Mouse (Mus musculus): ENCODE measurements around the gene Cnksr1. TPM values are rescaled to one million over a fixed set of nuclear protein-coding genes. Genes with fewer than 3 reads are reported as not detected.

Cnksr1 gene
- total and polyA plus RNA-seq, 2 experiments from 2014 or later: 0.25 to 0.26 TPM

GRCm38 (mm10) chr4:134257198-134258009 lies 19.2 kb upstream of the Cnksr1 start:
- WGBS: 16% methylated on average over 11 of the region's 11 CpGs
- Histone ChIP-seq H3K27ac (no peak overlapping the region), H3K9ac (replicated peaks; ENCODE audit: low read length) (no peak overlapping the region), H3K4me3 (ENCODE audit: low read length) (no peak overlapping the region), H3K4me2 (ENCODE audit: low read depth, low read length) (no peak overlapping the region), H3K27me3 (ENCODE audit: insufficient read depth, low read length) (peaks cover 8% of the 10 kb centered on the region), H3K4me1 (ENCODE audit: insufficient read depth, low read length) (no peaks in the 10 kb centered on the region), H3K36me3 (ENCODE audit: insufficient read depth, low read length) (no peaks in the 10 kb centered on the region), H3K9me3 (ENCODE audit: low read length) (no peaks in the 10 kb centered on the region)
- ATAC-seq (no peak), DNase-seq (ENCODE audit: low spot score) (no peak)
- no peak for TF ChIP-seq CTCF (IDR thresholded peaks at IDR 0.05; ENCODE audit: low read depth)

- H3K36me3 ChIP-seq (ENCODE audit: insufficient read depth, low read length): no peaks in the 10 kb centered on the region
- ATAC-seq (no peak), DNase-seq (ENCODE audit: low spot score) (no peak)
- TF ChIP-seq CTCF (IDR thresholded peaks at IDR 0.05; ENCODE audit: low read depth): no peak
- H3K9ac ChIP-seq (replicated peaks; ENCODE audit: low read length): no peak overlapping the region
- no peak overlapping the region for H3K4me2 ChIP-seq (ENCODE audit: low read depth, low read length)
- H3K4me1 ChIP-seq (ENCODE audit: insufficient read depth, low read length): no peaks in the 10 kb centered on the region
- H3K4me3 ChIP-seq (ENCODE audit: low read length): no peak overlapping the region
- peaks cover 15% of the 10 kb centered on the region for H3K27me3 ChIP-seq (ENCODE audit: insufficient read depth, low read length)
- WGBS: 16% methylated on average over 19 of the region's 19 CpGs
- H3K27ac ChIP-seq: no peak overlapping the region
- no peaks in the 10 kb centered on the region for H3K9me3 ChIP-seq (ENCODE audit: low read length)
Measured at GRCm38 (mm10) chr4:134256407-134257197, 18.4 kb upstream of the Cnksr1 start.

GRCm38 (mm10) chr4:134255854-134256253 lies 17.7 kb upstream of the Cnksr1 start:
- peaks cover 3% of the 10 kb centered on the region; the same call in 1 of the 2 replicates for H3K4me1 ChIP-seq (ENCODE audit: insufficient read depth, low read length)
- no peak overlapping the region for H3K9ac ChIP-seq (replicated peaks; ENCODE audit: low read length)
- no peak overlapping the region for H3K27ac ChIP-seq
- H3K4me2 ChIP-seq (ENCODE audit: low read depth, low read length): no peak overlapping the region
- ATAC-seq (no peak), DNase-seq (ENCODE audit: low spot score) (no peak)
- H3K36me3 ChIP-seq (ENCODE audit: insufficient read depth, low read length): no peaks in the 10 kb centered on the region
- no peaks in the 10 kb centered on the region for H3K9me3 ChIP-seq (ENCODE audit: low read length)
- TF ChIP-seq CTCF (IDR thresholded peaks at IDR 0.05; ENCODE audit: low read depth): no peak
- 20% methylated on average over 4 of the region's 4 CpGs for WGBS
- H3K4me3 ChIP-seq (ENCODE audit: low read length): no peak overlapping the region
- peaks cover 15% of the 10 kb centered on the region for H3K27me3 ChIP-seq (ENCODE audit: insufficient read depth, low read length)

- no peak for ATAC-seq
Measured at GRCm38 (mm10) chr4:134254835-134255234, 16.6 kb upstream of the Cnksr1 start.

GRCm38 (mm10) chr4:134253722-134254324 lies 15.6 kb upstream of the Cnksr1 start, which contains the start of gene Grrp1:
Gene Grrp1, minus strand, starts transcription at chr4:134254106.
- Histone ChIP-seq H3K27ac (peak within 1 kb of the TSS; percentile 46; the same call in 1 of the 2 replicates), H3K36me3 (ENCODE audit: insufficient read depth, low read length) (no peaks in the 10 kb centered on the region), H3K4me3 (ENCODE audit: low read length) (peak within 1 kb of the TSS; percentile 52), H3K9me3 (ENCODE audit: low read length) (no peaks in the 10 kb centered on the region), H3K4me2 (ENCODE audit: low read depth, low read length) (peak within 1 kb of the TSS; percentile 36), H3K4me1 (ENCODE audit: insufficient read depth, low read length) (peaks cover 17% of the 10 kb centered on the region), H3K9ac (replicated peaks; ENCODE audit: low read length) (no peak within 1 kb of the TSS), H3K27me3 (ENCODE audit: insufficient read depth, low read length) (peaks cover 15% of the 10 kb centered on the region)
- DNase-seq (ENCODE audit: low spot score) (peak; percentile 16), ATAC-seq (no peak)
- 2% methylated on average over 13 of the region's 13 CpGs for WGBS
- no peak for TF ChIP-seq CTCF (IDR thresholded peaks at IDR 0.05; ENCODE audit: low read depth)

More at GRCm38 (mm10) chr4:134254835-134255234, 16.6 kb upstream of the Cnksr1 start:
- peaks cover 9% of the 10 kb centered on the region for H3K4me1 ChIP-seq (ENCODE audit: insufficient read depth, low read length)
- no peak overlapping the region for H3K4me3 ChIP-seq (ENCODE audit: low read length)
- H3K36me3 ChIP-seq (ENCODE audit: insufficient read depth, low read length): no peaks in the 10 kb centered on the region
- 45% methylated on average over 3 of the region's 3 CpGs for WGBS
- H3K27ac ChIP-seq: no peak overlapping the region
- H3K9me3 ChIP-seq (ENCODE audit: low read length): no peaks in the 10 kb centered on the region
- H3K27me3 ChIP-seq (ENCODE audit: insufficient read depth, low read length): peaks cover 15% of the 10 kb centered on the region
- H3K4me2 ChIP-seq (ENCODE audit: low read depth, low read length): no peak overlapping the region
- DNase-seq (ENCODE audit: low spot score): no peak
- no peak overlapping the region for H3K9ac ChIP-seq (replicated peaks; ENCODE audit: low read length)
- TF ChIP-seq CTCF (IDR thresholded peaks at IDR 0.05; ENCODE audit: low read depth): no peak

- ATAC-seq: no peak
Measured at GRCm38 (mm10) chr4:134252911-134253721, 14.9 kb upstream of the Cnksr1 start.

More at GRCm38 (mm10) chr4:134252911-134253721, 14.9 kb upstream of the Cnksr1 start:
- H3K9me3 ChIP-seq (ENCODE audit: low read length): no peaks in the 10 kb centered on the region
- TF ChIP-seq CTCF (IDR thresholded peaks at IDR 0.05; ENCODE audit: low read depth): no peak
- H3K27ac ChIP-seq: peak overlapping the region; percentile 46; the same call in 1 of the 2 replicates
- H3K4me1 ChIP-seq (ENCODE audit: insufficient read depth, low read length): peaks cover 17% of the 10 kb centered on the region
- H3K27me3 ChIP-seq (ENCODE audit: insufficient read depth, low read length): peaks cover 15% of the 10 kb centered on the region
- WGBS: 18% methylated on average over 15 of the region's 15 CpGs
- H3K36me3 ChIP-seq (ENCODE audit: insufficient read depth, low read length): no peaks in the 10 kb centered on the region
- H3K9ac ChIP-seq (replicated peaks; ENCODE audit: low read length): no peak overlapping the region
- no peak for DNase-seq (ENCODE audit: low spot score)
- peak overlapping the region; percentile 68 for H3K4me2 ChIP-seq (ENCODE audit: low read depth, low read length)
- H3K4me3 ChIP-seq (ENCODE audit: low read length): peak overlapping the region; percentile 52

Data from hindbrain, postnatal 0 days (tissue).